Mouse (Mus musculus) adipocyte (in vitro differentiated cells): Measurements from ENCODE around the gene Smim14.

Experiments used
- DNase-seq: peaks from one replicate; pipeline ENCODE4 v3.0.0-alpha.2; 2016; ENCODE audit warnings: low spot score

Gene Smim14

GRCm38 (mm10) chr5:65401251-65401994, 135.6 kb downstream of the Smim14 start:
- DNase-seq = peak; percentile 91
